20 mouse cellular contexts compared by ENCODE assay signal in genomic region chr3:68002415-68002814, GRCm38 (mm10).
A peak's percentile ranks its signal among the peaks of the same experiment; 100 is the strongest.
DNase-seq lines count a peak whose midpoint lies in the region; ATAC-seq lines count a peak whose summit lies in the region.
"Had no signal": no experiment of that assay in that cellular context is flagged by ENCODE, and none has a peak within 500 bp of the region (broad histone marks: within the 10 kb centered on the region; RNA-seq: fewer than 3 reads in every experiment).

No protein-coding gene starts in this region.

- 58% methylated on average over 4 of the region's 4 CpGs for WGBS in hindbrain, embryonic 13.5 days
- WGBS in hindbrain, embryonic 10.5 days = 86% methylated on average over 4 of the region's 4 CpGs
- WGBS in lung, embryonic 15.5 days = 79% methylated on average over 4 of the region's 4 CpGs

- H3K27ac ChIP-seq in hindbrain, embryonic 13.5 days = no peak overlapping the region
- H3K27ac ChIP-seq in hindbrain, embryonic 10.5 days = no peak overlapping the region
- H3K27ac ChIP-seq in lung, embryonic 15.5 days = no peak overlapping the region
- H3K27ac ChIP-seq: embryonic facial prominence, embryonic 13.5 days; kidney, embryonic 15.5 days; limb, embryonic 15.5 days; liver, embryonic 15.5 days had no signal

- no peaks in the 10 kb centered on the region for H3K9me3 ChIP-seq in hindbrain, embryonic 13.5 days
- H3K9me3 ChIP-seq in hindbrain, embryonic 10.5 days = no peaks in the 10 kb centered on the region
- H3K9me3 ChIP-seq in lung, embryonic 15.5 days = no peaks in the 10 kb centered on the region
- H3K9me3 ChIP-seq: embryonic facial prominence, embryonic 13.5 days; kidney, embryonic 15.5 days; limb, embryonic 15.5 days; liver, embryonic 15.5 days had no signal

- ATAC-seq in hindbrain, embryonic 13.5 days (ENCODE audit: low FRiP score) = peak; percentile 65; the same call in 1 of the 2 replicates
- peak; percentile 72; the same call in 1 of the 2 replicates for ATAC-seq in lung, embryonic 15.5 days (ENCODE audit: borderline replicate concordance, extremely low read depth, low FRiP score, low TSS enrichment)
- ATAC-seq: intestine, embryonic 16.5 days; midbrain, embryonic 16.5 days had no signal

- no peaks in the 10 kb centered on the region for H3K27me3 ChIP-seq in hindbrain, embryonic 13.5 days
- no peaks in the 10 kb centered on the region for H3K27me3 ChIP-seq in hindbrain, embryonic 10.5 days (ENCODE audit: insufficient read depth, poor library complexity, severe bottlenecking)
- no peaks in the 10 kb centered on the region for H3K27me3 ChIP-seq in lung, embryonic 15.5 days
- H3K27me3 ChIP-seq: CH12.LX; embryonic facial prominence, embryonic 13.5 days; kidney, embryonic 15.5 days; limb, embryonic 15.5 days; liver, embryonic 15.5 days had no signal

- H3K4me1 ChIP-seq in hindbrain, embryonic 13.5 days (replicated peaks) = 0 out of 2 replicates have a peak, but pooled peaks cover 3% of the 10 kb centered on the region
- H3K4me1 ChIP-seq in hindbrain, embryonic 10.5 days (replicated peaks) = no peaks in the 10 kb centered on the region
- no peaks in the 10 kb centered on the region for H3K4me1 ChIP-seq in lung, embryonic 15.5 days
- H3K4me1 ChIP-seq: embryonic facial prominence, embryonic 13.5 days; kidney, embryonic 15.5 days; limb, embryonic 15.5 days; liver, embryonic 15.5 days had no signal

- H3K4me3 ChIP-seq in hindbrain, embryonic 13.5 days = no peak overlapping the region
- no peak overlapping the region for H3K4me3 ChIP-seq in hindbrain, embryonic 10.5 days
- H3K4me3 ChIP-seq in lung, embryonic 15.5 days = no peak overlapping the region
- H3K4me3 ChIP-seq: embryonic facial prominence, embryonic 13.5 days; kidney, embryonic 15.5 days; limb, embryonic 15.5 days; liver, embryonic 15.5 days had no signal

- H3K36me3 ChIP-seq in hindbrain, embryonic 13.5 days = no peaks in the 10 kb centered on the region
- no peaks in the 10 kb centered on the region for H3K36me3 ChIP-seq in hindbrain, embryonic 10.5 days
- H3K36me3 ChIP-seq in lung, embryonic 15.5 days = no peaks in the 10 kb centered on the region
- H3K36me3 ChIP-seq: embryonic facial prominence, embryonic 13.5 days; kidney, embryonic 15.5 days; limb, embryonic 15.5 days; liver, embryonic 15.5 days had no signal

- no peak overlapping the region for H3K9ac ChIP-seq in hindbrain, embryonic 13.5 days
- no peak overlapping the region for H3K9ac ChIP-seq in lung, embryonic 15.5 days
- H3K9ac ChIP-seq: embryonic facial prominence, embryonic 13.5 days; kidney, embryonic 15.5 days; limb, embryonic 15.5 days; liver, embryonic 15.5 days had no signal

- DNase-seq in hindbrain, embryonic 10.5 days (ENCODE audit: low spot score) = no peak
- DNase-seq in lung, postnatal 14 days = no peak
- DNase-seq in retina, embryonic 14.5 days (ENCODE audit: low spot score) = peak; percentile 10
- DNase-seq in retina, postnatal 1 day = no peak
- no peak for DNase-seq in urinary bladder, postnatal 10 days (ENCODE audit: low spot score)
- DNase-seq: adrenal gland, postnatal 14 days; cerebellum, adult 11-12 months; cerebellum, postnatal 14 days; gastrocnemius, postnatal 36 days; kidney, postnatal 4 days; thymus, postnatal 14 days had no signal

- no peak overlapping the region for H3K4me2 ChIP-seq in hindbrain, embryonic 13.5 days
- no peak overlapping the region for H3K4me2 ChIP-seq in lung, embryonic 15.5 days
- H3K4me2 ChIP-seq: embryonic facial prominence, embryonic 13.5 days; kidney, embryonic 15.5 days; limb, embryonic 15.5 days; liver, embryonic 15.5 days had no signal
